Mouse (Mus musculus) cortical plate, adult 2 months (tissue): ENCODE results near the gene Kif13a.

Experiments
- CTCF ChIP-seq: fragments of 200-500 bp; IDR thresholded peaks from 2 replicates; pipeline ENCODE4 v1.5.1; 2011; ENCODE audit warnings: mild to moderate bottlenecking, control low read depth, low read length; ENCODE audit not compliant: insufficient read depth; ENCODE audit errors: extremely low read depth
- POLR2A ChIP-seq: fragments of 200-500 bp; IDR thresholded peaks from 2 replicates; pipeline ENCODE4 v1.6.1; 2011; ENCODE audit warnings: mild to moderate bottlenecking, low read length, control low read depth; ENCODE audit not compliant: insufficient read depth; ENCODE audit errors: extremely low read depth

GRCm38 (mm10) chr13:46842185-46842584 is 87.5 kb downstream of the Kif13a start:
- TF ChIP-seq POLR2A = no peak
- no peak for TF ChIP-seq CTCF
